Mouse (Mus musculus): ENCODE results near the gene Lama4. TPM values are rescaled to one million over a fixed set of nuclear protein-coding genes. Genes with fewer than 3 reads are reported as not detected.

The Lama4 gene
- total and polyA plus RNA-seq, 2 experiments from 2014 or later = 10.4 to 22.6 TPM

- TF ChIP-seq CTCF (IDR thresholded peaks at IDR 0.05; ENCODE audit: low read depth) = peak; percentile 44
These were observed 131.7 kb downstream of the Lama4 start for GRCm38 (mm10) chr10:39096981-39097380.

DNA sequence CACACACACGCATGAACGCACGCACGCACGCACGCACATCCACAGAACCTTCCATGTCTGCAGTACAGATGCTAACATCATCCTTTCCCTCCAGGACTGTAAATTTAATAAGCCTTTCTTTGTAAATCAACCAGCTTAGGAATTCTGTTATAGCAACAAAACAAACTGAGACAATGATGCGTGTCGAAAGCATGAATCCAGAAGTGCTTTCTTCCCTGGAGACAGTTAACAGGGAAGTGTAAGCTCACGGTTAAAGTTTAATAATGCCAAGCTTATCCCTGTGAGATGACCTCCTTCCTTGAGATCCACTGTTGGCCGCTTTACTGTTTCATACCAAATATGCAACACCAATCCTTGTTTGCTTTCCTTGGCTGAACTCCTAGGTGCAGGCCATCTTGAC lies 133.4 kb downstream of the Lama4 start:
- 97% methylated on average over 10 of the region's 10 CpGs for WGBS
- no peak for TF ChIP-seq CTCF (IDR thresholded peaks at IDR 0.05; ENCODE audit: low read depth)

More at GRCm38 (mm10) chr10:39096981-39097380, 131.7 kb downstream of the Lama4 start:
- DNase-seq (no peak), ATAC-seq (no peak)
- Histone ChIP-seq H3K4me3 (ENCODE audit: low read depth, low read length) (no peak overlapping the region), H3K4me2 (ENCODE audit: low read depth) (no peak overlapping the region), H3K9me3 (ENCODE audit: low read length) (no peaks in the 10 kb centered on the region), H3K27me3 (ENCODE audit: insufficient read depth, low read length) (no peaks in the 10 kb centered on the region), H3K4me1 (ENCODE audit: insufficient read depth) (no peaks in the 10 kb centered on the region), H3K36me3 (ENCODE audit: insufficient read depth) (no peaks in the 10 kb centered on the region), H3K27ac (ENCODE audit: low read depth, low read length) (no peak overlapping the region), H3K9ac (no peak overlapping the region)
- WGBS = 84% methylated on average over 9 of the region's 9 CpGs

GRCm38 (mm10) chr10:39104803-39105449 lies 139.6 kb downstream of the Lama4 start:
- Histone ChIP-seq H3K4me3 (ENCODE audit: low read depth, low read length) (no peak overlapping the region), H3K4me1 (ENCODE audit: insufficient read depth) (no peaks in the 10 kb centered on the region), H3K36me3 (ENCODE audit: insufficient read depth) (no peaks in the 10 kb centered on the region), H3K4me2 (ENCODE audit: low read depth) (no peak overlapping the region), H3K27me3 (ENCODE audit: insufficient read depth, low read length) (no peaks in the 10 kb centered on the region), H3K9me3 (ENCODE audit: low read length) (no peaks in the 10 kb centered on the region), H3K9ac (no peak overlapping the region), H3K27ac (ENCODE audit: low read depth, low read length) (no peak overlapping the region)
- DNase-seq (no peak), ATAC-seq (peak; percentile 43; the same call in 1 of the 2 replicates)
- peak; percentile 40 for TF ChIP-seq CTCF (IDR thresholded peaks at IDR 0.05; ENCODE audit: low read depth)
- WGBS = 93% methylated on average over 8 of the region's 8 CpGs

More for the DNA sequence above, 133.4 kb downstream of the Lama4 start:
- ATAC-seq (no peak), DNase-seq (no peak)
- Histone ChIP-seq H3K36me3 (ENCODE audit: insufficient read depth) (no peaks in the 10 kb centered on the region), H3K9me3 (ENCODE audit: low read length) (no peaks in the 10 kb centered on the region), H3K4me2 (ENCODE audit: low read depth) (no peak overlapping the region), H3K27ac (ENCODE audit: low read depth, low read length) (no peak overlapping the region), H3K4me1 (ENCODE audit: insufficient read depth) (no peaks in the 10 kb centered on the region), H3K4me3 (ENCODE audit: low read depth, low read length) (no peak overlapping the region), H3K27me3 (ENCODE audit: insufficient read depth, low read length) (no peaks in the 10 kb centered on the region), H3K9ac (no peak overlapping the region)

GRCm38 (mm10) chr10:39106413-39106812 lies 141.1 kb downstream of the Lama4 start:
- Histone ChIP-seq H3K4me1 (ENCODE audit: insufficient read depth) (no peaks in the 10 kb centered on the region), H3K9me3 (ENCODE audit: low read length) (no peaks in the 10 kb centered on the region), H3K9ac (no peak overlapping the region), H3K4me3 (ENCODE audit: low read depth, low read length) (no peak overlapping the region), H3K27ac (ENCODE audit: low read depth, low read length) (no peak overlapping the region), H3K36me3 (ENCODE audit: insufficient read depth) (no peaks in the 10 kb centered on the region), H3K27me3 (ENCODE audit: insufficient read depth, low read length) (no peaks in the 10 kb centered on the region), H3K4me2 (ENCODE audit: low read depth) (no peak overlapping the region)
- TF ChIP-seq CTCF (IDR thresholded peaks at IDR 0.05; ENCODE audit: low read depth) = no peak
- no peak for ATAC-seq
- DNase-seq = no peak
- 45% methylated on average over 3 of the region's 3 CpGs for WGBS

DNA sequence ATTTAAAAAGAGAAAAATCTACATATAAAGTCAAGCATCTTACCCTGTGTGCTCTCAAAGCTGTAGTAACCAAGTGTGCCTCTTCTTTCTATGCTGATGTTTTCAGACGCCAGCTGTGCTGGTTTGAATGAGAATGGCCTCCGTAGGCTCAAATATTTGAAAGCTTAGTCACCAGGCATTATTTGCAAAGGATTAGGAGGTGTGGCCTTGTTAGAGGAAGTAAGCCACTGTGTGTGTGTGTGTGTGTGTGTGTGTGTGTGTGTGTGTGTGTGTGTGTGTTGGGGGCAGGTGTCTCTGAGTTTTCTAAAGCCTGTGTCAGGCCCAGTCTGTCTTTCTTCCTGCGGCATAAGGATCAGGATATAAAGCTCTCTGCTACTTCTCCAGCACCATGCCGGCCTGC lies 141.6 kb downstream of the Lama4 start:
- Histone ChIP-seq H3K4me3 (ENCODE audit: low read depth, low read length) (no peak overlapping the region), H3K36me3 (ENCODE audit: insufficient read depth) (no peaks in the 10 kb centered on the region), H3K4me1 (ENCODE audit: insufficient read depth) (no peaks in the 10 kb centered on the region), H3K27ac (ENCODE audit: low read depth, low read length) (no peak overlapping the region), H3K4me2 (ENCODE audit: low read depth) (no peak overlapping the region), H3K27me3 (ENCODE audit: insufficient read depth, low read length) (no peaks in the 10 kb centered on the region), H3K9me3 (ENCODE audit: low read length) (no peaks in the 10 kb centered on the region), H3K9ac (no peak overlapping the region)
- no peak for ATAC-seq
- no peak for TF ChIP-seq CTCF (IDR thresholded peaks at IDR 0.05; ENCODE audit: low read depth)
- 25% methylated on average over 4 of the region's 4 CpGs for WGBS
- no peak for DNase-seq

DNA sequence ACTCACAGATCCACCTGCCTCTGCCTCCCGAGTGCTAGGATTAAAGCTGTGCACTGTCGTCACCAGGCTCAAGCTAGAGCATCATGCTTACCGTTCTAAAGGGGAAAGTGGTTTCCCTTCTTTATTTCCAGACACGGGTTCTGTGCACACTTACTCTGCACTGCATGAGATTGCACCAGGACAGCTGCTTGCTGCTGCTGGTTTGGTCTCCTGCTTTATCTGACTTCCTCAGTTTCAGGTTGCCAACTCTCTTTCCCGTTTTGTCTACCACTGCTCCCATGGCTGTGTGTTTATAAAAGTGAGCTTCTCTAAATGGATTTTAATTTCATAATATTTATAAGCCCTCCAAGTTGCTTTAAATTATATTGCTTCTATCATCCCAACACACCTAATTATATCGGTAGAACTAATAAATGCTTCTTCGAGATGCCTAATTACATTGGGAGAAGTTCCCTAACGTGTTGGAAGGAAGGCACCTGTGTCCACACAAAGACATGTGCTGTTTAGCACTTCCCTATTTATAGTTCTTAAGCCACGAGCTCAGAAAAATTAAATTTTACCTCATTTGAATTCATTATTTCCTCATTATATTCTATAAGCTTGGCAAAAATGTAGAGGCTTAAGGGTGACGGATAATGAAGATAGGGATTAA lies 143.6 kb downstream of the Lama4 start:
- no peaks in the 10 kb centered on the region for H3K27me3 ChIP-seq (ENCODE audit: insufficient read depth, low read length)
- ATAC-seq (no peak), DNase-seq (no peak)
- 59% methylated on average over 10 of the region's 10 CpGs for WGBS
- no peaks in the 10 kb centered on the region for H3K9me3 ChIP-seq (ENCODE audit: low read length)
- no peak overlapping the region for H3K9ac ChIP-seq
- no peak overlapping the region for H3K4me3 ChIP-seq (ENCODE audit: low read depth, low read length)
- no peak overlapping the region for H3K4me2 ChIP-seq (ENCODE audit: low read depth)
- no peak overlapping the region for H3K27ac ChIP-seq (ENCODE audit: low read depth, low read length)
- no peaks in the 10 kb centered on the region for H3K36me3 ChIP-seq (ENCODE audit: insufficient read depth)
- H3K4me1 ChIP-seq (ENCODE audit: insufficient read depth) = no peaks in the 10 kb centered on the region
- TF ChIP-seq CTCF (IDR thresholded peaks at IDR 0.05; ENCODE audit: low read depth) = no peak

DNA sequence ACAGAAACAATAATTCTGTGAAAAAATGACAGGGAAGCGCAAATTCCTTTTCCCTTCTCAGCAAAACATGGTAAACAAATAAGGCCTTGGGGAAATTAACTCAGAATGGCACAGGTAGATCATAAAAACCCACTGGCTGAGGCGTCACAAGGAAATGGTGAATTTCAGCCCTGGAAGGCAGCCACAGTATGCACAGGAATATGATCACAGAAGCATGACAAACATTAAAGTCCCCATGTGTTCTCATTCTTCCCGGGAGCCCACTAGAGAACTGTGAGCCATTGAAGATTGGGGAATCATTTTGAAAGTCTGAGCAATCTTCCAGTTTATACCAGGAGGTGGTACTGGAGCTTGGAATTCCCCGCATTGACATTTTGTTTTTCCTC lies 144.2 kb downstream of the Lama4 start:
- H3K4me3 ChIP-seq (ENCODE audit: low read depth, low read length) = no peak overlapping the region
- H3K9me3 ChIP-seq (ENCODE audit: low read length) = no peaks in the 10 kb centered on the region
- no peaks in the 10 kb centered on the region for H3K27me3 ChIP-seq (ENCODE audit: insufficient read depth, low read length)
- no peak for TF ChIP-seq CTCF (IDR thresholded peaks at IDR 0.05; ENCODE audit: low read depth)
- DNase-seq (no peak), ATAC-seq (no peak)
- 60% methylated on average over 4 of the region's 4 CpGs for WGBS
- no peaks in the 10 kb centered on the region for H3K4me1 ChIP-seq (ENCODE audit: insufficient read depth)
- H3K9ac ChIP-seq = no peak overlapping the region
- H3K36me3 ChIP-seq (ENCODE audit: insufficient read depth) = no peaks in the 10 kb centered on the region
- H3K27ac ChIP-seq (ENCODE audit: low read depth, low read length) = no peak overlapping the region
- H3K4me2 ChIP-seq (ENCODE audit: low read depth) = no peak overlapping the region

Data from forebrain, postnatal 0 days (tissue).